Mouse (Mus musculus): ENCODE data around the gene Atrnl1.

Atrnl1 gene

GRCm38 (mm10) chr19:57609361-57610057 lies 1.3 kb upstream of the Atrnl1 start:
- in situ Hi-C loops (cut with MboI; ENCODE audit: low sequenced_read_pairs): no loop called here

GRCm38 (mm10) chr19:57610058-57610475 lies 767 bp upstream of the Atrnl1 start:
- in situ Hi-C loops (cut with MboI; ENCODE audit: low sequenced_read_pairs): no loop called here

- in situ Hi-C loops (cut with MboI; ENCODE audit: low sequenced_read_pairs): no loop called here
These were observed 701 bp downstream of the Atrnl1 start for GRCm38 (mm10) chr19:57611291-57612178.

GRCm38 (mm10) chr19:57612179-57612472 lies 1.3 kb downstream of the Atrnl1 start:
- in situ Hi-C loops (cut with MboI; ENCODE audit: low sequenced_read_pairs): no loop called here

GRCm38 (mm10) chr19:57615972-57616621 lies 5.3 kb downstream of the Atrnl1 start:
- in situ Hi-C loops (cut with MboI; ENCODE audit: low sequenced_read_pairs): no loop called here

GRCm38 (mm10) chr19:57619088-57619487 lies 8.3 kb downstream of the Atrnl1 start:
- in situ Hi-C loops (cut with MboI; ENCODE audit: low sequenced_read_pairs): no loop called here

GRCm38 (mm10) chr19:57621814-57622213 lies 11.0 kb downstream of the Atrnl1 start:
- in situ Hi-C loops (cut with MboI; ENCODE audit: low sequenced_read_pairs): no loop called here

- in situ Hi-C loops (cut with MboI; ENCODE audit: low sequenced_read_pairs): no loop called here
These were observed 14.9 kb downstream of the Atrnl1 start for GRCm38 (mm10) chr19:57625738-57626137.

- in situ Hi-C loops (cut with MboI; ENCODE audit: low sequenced_read_pairs): no loop called here
These were observed 16.4 kb downstream of the Atrnl1 start for GRCm38 (mm10) chr19:57627251-57627650.

- in situ Hi-C loops (cut with MboI; ENCODE audit: low sequenced_read_pairs): loop anchor here (10.0 kb wide), 1 partner anchor 488 kb away; no protein-coding TSS in a partner anchor
These were observed 31.7 kb downstream of the Atrnl1 start for GRCm38 (mm10) chr19:57642536-57642935.

- in situ Hi-C loops (cut with MboI; ENCODE audit: low sequenced_read_pairs): loop anchor here (10.0 kb wide), 1 partner anchor 488 kb away; no protein-coding TSS in a partner anchor
These were observed 32.1 kb downstream of the Atrnl1 start for GRCm38 (mm10) chr19:57642980-57643379.

GRCm38 (mm10) chr19:57648202-57648943 lies 37.5 kb downstream of the Atrnl1 start:
- in situ Hi-C loops (cut with MboI; ENCODE audit: low sequenced_read_pairs): loop anchor here (10.0 kb wide), 1 partner anchor 494 kb away; no protein-coding TSS in a partner anchor

GRCm38 (mm10) chr19:57648944-57649271 lies 38.1 kb downstream of the Atrnl1 start:
- in situ Hi-C loops (cut with MboI; ENCODE audit: low sequenced_read_pairs): loop anchor here (10.0 kb wide), 1 partner anchor 494 kb away; no protein-coding TSS in a partner anchor

GRCm38 (mm10) chr19:57655083-57655482 lies 44.2 kb downstream of the Atrnl1 start:
- in situ Hi-C loops (cut with MboI; ENCODE audit: low sequenced_read_pairs): no loop called here

- in situ Hi-C loops (cut with MboI; ENCODE audit: low sequenced_read_pairs): no loop called here
These were observed 44.7 kb downstream of the Atrnl1 start for GRCm38 (mm10) chr19:57655491-57655890.

- in situ Hi-C loops (cut with MboI; ENCODE audit: low sequenced_read_pairs): no loop called here
These were observed 46.7 kb downstream of the Atrnl1 start for GRCm38 (mm10) chr19:57657426-57658087.

GRCm38 (mm10) chr19:57658111-57659091 lies 47.6 kb downstream of the Atrnl1 start:
- in situ Hi-C loops (cut with MboI; ENCODE audit: low sequenced_read_pairs): no loop called here

- in situ Hi-C loops (cut with MboI; ENCODE audit: low sequenced_read_pairs): no loop called here
These were observed 56.2 kb downstream of the Atrnl1 start for GRCm38 (mm10) chr19:57667011-57667410.

- in situ Hi-C loops (cut with MboI; ENCODE audit: low sequenced_read_pairs): no loop called here
These were observed 57.1 kb downstream of the Atrnl1 start for GRCm38 (mm10) chr19:57667946-57668345.

All from CH12F3 (cell line).